Mouse (Mus musculus) hindbrain, embryonic 10.5 days (tissue): ENCODE measurements at regions not wholly inside any gene's neighbourhood (a gene's known extent, or its start where the extent isn't known, plus 50 kb on each side); places are given as distances from the start of the nearest gene placed in this dataset.

Experiments
- DNase-seq: peaks from one replicate; pipeline ENCODE4 v3.0.0-alpha.2; 2017; ENCODE audit warnings: low spot score
- H3K27ac ChIP-seq: fragments of 300-500 bp; sonication (generic); 2 replicates; pipeline ENCODE4 v1.5.1; 2016; ENCODE audit warnings: mild to moderate bottlenecking, moderate library complexity
- H3K27me3 ChIP-seq: fragments of 300-500 bp; sonication (generic); 2 replicates; pipeline ENCODE4 v1.6.1; 2016; ENCODE audit warnings: mild to moderate bottlenecking; ENCODE audit not compliant: poor library complexity, insufficient read depth, severe bottlenecking
- H3K36me3 ChIP-seq: fragments of 300-500 bp; sonication (generic); 2 replicates; pipeline ENCODE4 v1.6.1; 2016; ENCODE audit warnings: mild to moderate bottlenecking, moderate library complexity
- H3K4me1 ChIP-seq: fragments of 300-500 bp; sonication (generic); replicated peaks from 2 replicates; pipeline ENCODE4 v1.6.1; 2016; ENCODE audit warnings: mild to moderate bottlenecking
- H3K4me3 ChIP-seq: fragments of 300-500 bp; sonication (generic); 2 replicates; pipeline ENCODE4 v1.5.1; 2016; ENCODE audit warnings: mild to moderate bottlenecking, moderate library complexity
- H3K9me3 ChIP-seq: fragments of 300-500 bp; sonication (generic); 2 replicates; pipeline ENCODE4 v1.6.1; 2016; ENCODE audit warnings: mild to moderate bottlenecking, moderate library complexity
- WGBS: fragments of 180-500 bp; shearing (Covaris S2); methylation state at CpG from one replicate; pipeline ENCODE4 v1.1.7; 2016; 5-methylcytosine and 5-hydroxymethylcytosine counted together

DNA sequence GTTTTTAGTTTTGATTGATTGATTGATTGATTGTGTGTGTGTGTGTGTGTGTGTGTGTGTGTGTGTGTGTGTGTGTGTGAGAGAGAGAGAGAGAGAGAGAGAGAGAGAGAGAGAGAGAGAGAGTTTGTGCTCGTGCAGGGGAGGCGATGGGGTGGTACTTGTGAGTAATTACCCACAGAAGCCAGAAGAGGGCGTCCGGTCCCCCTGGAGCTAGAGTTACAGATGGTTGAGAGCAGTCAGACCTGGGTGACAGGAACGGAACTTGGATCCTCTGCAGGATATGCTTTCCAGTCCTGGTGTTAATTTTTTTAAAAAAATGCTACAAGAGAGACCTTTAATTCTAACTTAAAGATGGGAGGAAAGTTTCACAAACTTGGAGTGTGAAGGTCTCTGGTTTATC, 151.7 kb downstream of the CK137956 start:
- Histone ChIP-seq H3K9me3 (peaks cover 7% of the 10 kb centered on the region), H3K27ac (no peak overlapping the region), H3K27me3 (no peaks in the 10 kb centered on the region), H3K4me1 (no peaks in the 10 kb centered on the region), H3K4me3 (no peak overlapping the region), H3K36me3 (no peaks in the 10 kb centered on the region)
- DNase-seq, result no peak
- 84% methylated on average over 5 of the region's 5 CpGs for WGBS

DNA sequence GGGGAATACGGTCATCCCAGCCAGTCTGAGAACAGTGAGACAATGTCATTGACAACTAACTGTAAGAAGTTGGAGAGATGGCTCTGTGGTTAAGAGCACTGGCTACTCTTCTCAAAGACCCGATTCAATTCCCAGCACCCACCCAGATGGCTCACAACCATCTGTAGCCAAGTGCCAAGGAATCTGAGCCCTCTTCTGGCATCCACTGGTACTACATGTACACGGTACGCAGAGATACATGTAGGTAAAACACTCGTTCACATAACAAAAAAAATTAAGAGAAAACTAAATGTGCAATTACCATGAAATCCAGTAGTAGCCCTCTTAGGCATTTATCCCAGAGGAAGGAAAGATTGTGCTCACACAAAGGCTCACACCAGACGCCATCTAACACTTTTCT, 156.1 kb downstream of the CK137956 start:
- Histone ChIP-seq H3K4me3 (no peak overlapping the region), H3K27me3 (no peaks in the 10 kb centered on the region), H3K9me3 (peaks cover 12% of the 10 kb centered on the region), H3K36me3 (no peaks in the 10 kb centered on the region), H3K27ac (no peak overlapping the region), H3K4me1 (no peaks in the 10 kb centered on the region)
- no peak for DNase-seq
- WGBS, result 95% methylated on average over 6 of the region's 6 CpGs

DNA sequence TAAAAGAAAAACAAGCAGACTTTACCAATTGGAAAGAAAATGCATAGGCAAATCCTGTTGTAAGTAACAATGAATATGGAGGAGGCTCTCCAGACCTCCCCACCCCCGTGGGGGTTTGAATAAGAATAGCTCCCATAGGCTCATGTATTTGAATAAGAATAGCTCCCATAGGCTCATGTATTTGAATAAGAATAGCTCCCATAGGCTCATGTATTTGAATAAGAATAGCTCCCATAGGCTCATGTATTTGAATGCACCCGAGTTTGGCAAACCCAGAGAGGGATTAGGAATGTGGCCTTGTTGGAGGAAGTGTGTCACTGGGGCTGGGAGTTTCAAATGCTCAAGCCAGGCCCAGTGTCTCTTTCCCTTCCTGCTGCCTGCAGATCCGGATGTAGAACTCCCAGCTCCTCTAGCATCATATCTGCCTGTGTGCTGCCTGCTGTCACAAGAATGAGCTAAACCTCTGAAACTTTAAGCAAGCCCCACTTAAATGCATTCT, 158.7 kb downstream of the CK137956 start:
- peaks cover 12% of the 10 kb centered on the region for H3K9me3 ChIP-seq
- H3K4me1 ChIP-seq, result no peaks in the 10 kb centered on the region
- WGBS, result 70% methylated on average over 3 of the region's 3 CpGs
- no peak overlapping the region for H3K4me3 ChIP-seq
- no peak for DNase-seq
- H3K27ac ChIP-seq, result no peak overlapping the region
- no peaks in the 10 kb centered on the region for H3K36me3 ChIP-seq
- no peaks in the 10 kb centered on the region for H3K27me3 ChIP-seq

DNA sequence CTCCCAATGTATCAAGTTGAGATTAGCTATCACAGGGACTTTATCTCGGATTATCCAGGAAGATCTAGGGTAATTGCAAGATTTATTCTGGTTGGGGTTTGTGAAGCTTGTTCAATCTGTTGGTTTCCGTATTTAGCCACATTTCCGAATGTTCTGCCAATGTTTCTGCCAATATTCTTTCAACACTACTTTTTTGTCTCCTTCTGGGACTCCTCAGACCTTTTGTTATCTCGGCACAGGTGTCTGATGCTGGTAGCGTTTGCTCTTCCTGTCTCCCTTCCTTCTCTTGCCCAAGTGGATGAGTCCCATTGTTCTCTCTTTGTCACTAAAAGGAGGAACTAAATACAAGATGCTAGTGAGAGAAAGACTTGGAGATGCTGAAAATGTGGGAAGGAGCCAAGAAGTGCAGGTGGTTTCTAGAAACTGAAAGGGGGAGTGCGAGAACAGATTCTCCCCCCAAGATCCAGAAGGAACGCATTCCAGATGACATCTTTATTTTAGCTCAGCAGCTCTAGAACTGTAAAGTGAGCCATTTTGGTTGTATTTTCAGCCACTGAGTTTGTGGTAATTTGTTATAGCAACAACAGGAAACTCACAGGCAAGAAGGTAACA, 159.7 kb downstream of the CK137956 start:
- Histone ChIP-seq H3K4me3 (no peak overlapping the region), H3K27ac (no peak overlapping the region), H3K4me1 (no peaks in the 10 kb centered on the region), H3K9me3 (peaks cover 12% of the 10 kb centered on the region), H3K36me3 (no peaks in the 10 kb centered on the region), H3K27me3 (no peaks in the 10 kb centered on the region)
- no peak for DNase-seq
- WGBS, result 90% methylated on average over 7 of the region's 7 CpGs

DNA sequence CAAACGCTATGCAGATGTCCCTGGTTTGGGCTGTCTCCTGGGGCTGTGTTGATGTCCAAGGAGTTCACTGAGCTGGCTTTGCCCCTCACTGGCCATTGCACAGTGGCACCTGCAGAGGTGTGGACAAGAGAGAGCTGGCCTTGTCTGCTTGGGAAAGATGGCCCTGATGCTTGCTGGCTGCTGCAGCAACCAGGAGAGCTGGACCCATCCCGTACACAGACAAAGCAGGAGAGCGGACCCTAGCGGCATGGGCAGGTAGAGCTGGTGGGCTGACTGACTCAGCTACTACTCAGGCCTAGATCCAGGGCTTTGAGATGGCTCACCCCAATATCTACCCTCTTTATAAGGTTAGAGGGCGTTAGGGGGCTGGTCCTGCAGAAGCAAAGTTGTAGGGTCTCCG, 161.7 kb downstream of the CK137956 start:
- no peak overlapping the region for H3K4me3 ChIP-seq
- H3K27me3 ChIP-seq, result no peaks in the 10 kb centered on the region
- no peak for DNase-seq
- WGBS, result 73% methylated on average over 6 of the region's 6 CpGs
- 0 out of 2 replicates have a peak, but pooled peaks cover 5% of the 10 kb centered on the region for H3K9me3 ChIP-seq
- H3K27ac ChIP-seq, result no peak overlapping the region
- H3K4me1 ChIP-seq, result no peaks in the 10 kb centered on the region
- H3K36me3 ChIP-seq, result no peaks in the 10 kb centered on the region

DNA sequence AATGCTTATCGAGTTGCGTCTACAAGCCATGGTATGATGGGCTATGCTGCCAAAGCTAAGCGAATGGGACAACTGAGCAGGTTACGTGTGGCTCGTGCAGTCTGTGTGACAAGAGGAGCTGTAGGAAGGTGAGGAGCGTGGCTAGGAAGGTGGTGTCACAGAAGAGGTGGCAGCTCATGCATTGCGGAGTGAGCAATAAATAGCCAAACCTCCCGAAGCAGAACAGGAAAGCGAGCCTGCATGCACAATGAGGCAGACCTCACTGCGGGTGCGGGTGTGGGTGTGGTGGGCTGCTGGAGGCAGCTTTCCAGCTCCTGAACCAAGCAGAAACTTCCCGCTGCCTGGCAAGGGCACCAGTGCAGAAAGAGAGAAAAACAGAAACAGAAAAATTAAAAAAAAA, 181.5 kb downstream of the CK137956 start:
- no peak for DNase-seq
- 81% methylated on average over 12 of the region's 12 CpGs for WGBS
- Histone ChIP-seq H3K9me3 (no peaks in the 10 kb centered on the region), H3K4me1 (no peaks in the 10 kb centered on the region), H3K36me3 (no peaks in the 10 kb centered on the region), H3K27me3 (no peaks in the 10 kb centered on the region), H3K4me3 (no peak overlapping the region), H3K27ac (no peak overlapping the region)

DNA sequence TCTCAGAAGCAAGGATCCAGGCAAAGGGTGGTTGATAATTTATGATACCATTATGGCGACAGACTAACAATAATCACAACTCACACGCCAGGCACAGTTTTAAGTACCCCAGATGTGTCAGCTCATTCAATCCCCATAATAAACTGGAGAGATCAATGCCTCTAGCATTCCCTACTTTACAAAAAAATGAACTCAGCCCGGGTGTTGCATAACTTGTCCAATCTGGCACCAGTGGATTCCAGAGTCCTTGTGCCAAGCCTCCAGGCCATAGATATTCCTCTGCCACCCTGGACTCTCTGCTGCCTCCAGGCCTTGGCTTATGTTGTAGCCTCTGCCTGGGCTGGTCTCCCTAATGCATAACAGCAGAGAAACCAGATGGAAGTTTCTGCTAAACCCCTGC, 185.0 kb downstream of the CK137956 start:
- no peak for DNase-seq
- H3K4me1 ChIP-seq, result peaks cover 18% of the 10 kb centered on the region
- no peak overlapping the region for H3K4me3 ChIP-seq
- no peaks in the 10 kb centered on the region for H3K36me3 ChIP-seq
- no peak overlapping the region for H3K27ac ChIP-seq
- no peaks in the 10 kb centered on the region for H3K9me3 ChIP-seq
- H3K27me3 ChIP-seq, result no peaks in the 10 kb centered on the region
- WGBS, result 90% methylated on average over 3 of the region's 3 CpGs

DNA sequence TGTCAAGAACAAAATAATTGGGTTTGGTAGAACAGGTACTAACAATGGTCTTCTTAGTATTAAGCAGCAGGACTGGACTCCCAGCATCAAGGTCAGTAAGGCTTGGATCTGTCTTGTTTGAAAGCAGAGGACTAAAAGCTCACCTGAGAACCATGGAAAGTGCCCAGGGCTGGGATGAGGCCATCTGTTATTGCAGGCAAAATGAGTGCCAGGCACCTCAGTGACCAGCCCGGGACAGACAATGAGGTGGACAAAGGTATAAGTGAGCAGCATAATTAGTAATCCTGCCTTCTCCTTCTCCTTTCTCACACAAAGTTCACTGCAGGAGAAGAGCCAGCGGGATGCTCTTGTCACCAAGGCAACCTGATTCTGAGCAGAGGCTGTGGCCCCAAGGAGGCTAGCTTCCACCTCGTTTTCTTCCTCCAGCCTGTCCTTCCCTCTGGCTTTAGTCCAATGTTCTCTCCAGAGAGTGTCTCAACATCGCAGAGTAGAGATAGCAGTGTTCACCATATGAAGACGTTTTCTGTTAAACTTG, 198.7 kb downstream of the CK137956 start:
- no peak for DNase-seq
- Histone ChIP-seq H3K27me3 (no peaks in the 10 kb centered on the region), H3K36me3 (no peaks in the 10 kb centered on the region), H3K4me3 (no peak overlapping the region), H3K9me3 (no peaks in the 10 kb centered on the region), H3K27ac (no peak overlapping the region), H3K4me1 (0 out of 2 replicates have a peak, but pooled peaks cover 4% of the 10 kb centered on the region)
- 48% methylated on average over 5 of the region's 5 CpGs for WGBS

DNA sequence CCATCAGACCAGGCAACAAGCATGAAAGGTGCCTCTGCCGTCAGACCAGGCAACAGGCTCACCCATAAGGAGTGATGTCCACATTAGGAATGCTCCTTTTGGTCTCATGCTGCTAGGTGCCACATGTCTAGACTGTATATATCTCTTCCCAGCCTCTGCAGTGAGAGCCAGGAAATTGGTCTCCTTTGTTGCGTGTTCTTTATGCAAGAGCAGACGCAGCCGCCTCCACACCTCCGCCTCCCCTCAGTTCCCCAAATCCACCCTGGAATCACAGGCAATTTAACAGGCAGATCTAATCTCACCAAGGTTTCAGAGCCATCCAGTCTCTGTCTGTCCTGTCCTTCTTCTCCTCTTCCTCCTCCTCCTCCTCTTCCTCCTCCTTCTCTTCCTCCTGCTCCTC, 207.0 kb downstream of the CK137956 start:
- no peaks in the 10 kb centered on the region for H3K9me3 ChIP-seq
- H3K4me1 ChIP-seq, result no peaks in the 10 kb centered on the region
- WGBS, result 92% methylated on average over 5 of the region's 5 CpGs
- H3K27me3 ChIP-seq, result no peaks in the 10 kb centered on the region
- no peak overlapping the region for H3K27ac ChIP-seq
- H3K4me3 ChIP-seq, result no peak overlapping the region
- DNase-seq, result no peak
- no peaks in the 10 kb centered on the region for H3K36me3 ChIP-seq

DNA sequence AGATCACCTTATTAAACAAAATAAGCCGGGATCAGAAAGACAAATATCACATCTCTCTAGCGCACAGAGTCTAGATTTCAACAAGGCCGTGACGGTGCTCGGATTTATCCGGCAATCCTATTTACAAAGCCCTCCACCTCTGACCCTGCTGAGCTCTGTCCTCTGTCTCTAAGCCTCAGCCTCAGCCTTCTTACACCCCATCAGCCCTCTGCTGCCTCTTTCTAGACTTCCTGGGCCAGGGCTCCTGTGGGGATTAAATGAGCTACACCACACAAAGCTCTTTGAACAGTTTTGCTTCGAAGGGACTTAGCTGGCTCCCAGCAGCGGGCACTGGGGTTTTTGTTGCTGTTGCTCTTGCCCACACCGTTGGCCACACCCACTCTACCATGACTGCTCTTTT, 211.8 kb downstream of the CK137956 start:
- H3K9me3 ChIP-seq, result no peaks in the 10 kb centered on the region
- H3K27ac ChIP-seq, result no peak overlapping the region
- H3K4me1 ChIP-seq, result no peaks in the 10 kb centered on the region
- DNase-seq, result no peak
- no peak overlapping the region for H3K4me3 ChIP-seq
- H3K27me3 ChIP-seq, result no peaks in the 10 kb centered on the region
- WGBS, result 77% methylated on average over 9 of the region's 9 CpGs
- H3K36me3 ChIP-seq, result no peaks in the 10 kb centered on the region

DNA sequence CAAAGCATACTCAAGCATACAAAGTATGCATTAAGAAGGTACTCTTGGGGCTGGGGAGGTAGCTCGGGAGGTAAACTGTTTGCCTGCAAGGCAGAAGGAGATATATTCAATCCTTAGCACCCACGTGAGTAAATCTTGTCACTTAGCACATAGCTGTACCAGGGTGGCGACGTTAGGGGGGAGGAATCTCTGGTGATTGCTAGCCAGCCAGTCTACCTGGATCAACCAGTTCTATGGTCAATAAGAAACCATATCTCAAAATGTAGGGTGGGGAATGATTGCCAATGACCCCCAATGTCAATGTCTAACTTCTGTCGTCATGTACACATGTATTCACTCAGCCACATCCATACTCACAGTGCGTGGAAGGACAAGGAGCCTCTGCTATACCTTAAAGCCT, 214.5 kb downstream of the CK137956 start:
- Histone ChIP-seq H3K9me3 (no peaks in the 10 kb centered on the region), H3K4me3 (no peak overlapping the region), H3K4me1 (no peaks in the 10 kb centered on the region), H3K36me3 (no peaks in the 10 kb centered on the region), H3K27ac (no peak overlapping the region), H3K27me3 (no peaks in the 10 kb centered on the region)
- DNase-seq, result no peak
- WGBS, result 88% methylated on average over 6 of the region's 6 CpGs

DNA sequence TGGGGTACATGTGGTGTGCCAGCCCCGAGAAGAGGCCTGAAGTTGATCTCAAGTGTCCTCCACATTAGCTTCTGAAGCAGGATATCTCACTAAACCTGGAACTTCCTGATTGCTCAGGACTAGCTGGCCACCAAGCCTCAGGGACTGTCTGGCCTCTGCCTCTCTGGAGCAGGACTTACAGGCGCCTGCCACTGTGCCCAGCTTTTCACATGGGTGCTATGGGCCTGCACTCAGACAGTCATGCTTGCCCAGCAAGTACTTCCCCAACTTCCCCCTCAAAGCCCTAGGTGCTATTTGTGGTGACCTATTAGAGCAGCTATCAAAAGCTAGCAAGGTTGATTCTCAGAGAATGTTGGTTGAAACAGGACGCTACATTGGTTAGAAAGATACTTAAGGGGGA, 220.0 kb downstream of the CK137956 start:
- no peaks in the 10 kb centered on the region for H3K27me3 ChIP-seq
- no peaks in the 10 kb centered on the region for H3K36me3 ChIP-seq
- DNase-seq, result no peak
- WGBS, result 82% methylated on average over 3 of the region's 3 CpGs
- H3K27ac ChIP-seq, result no peak overlapping the region
- H3K9me3 ChIP-seq, result no peaks in the 10 kb centered on the region
- no peak overlapping the region for H3K4me3 ChIP-seq
- H3K4me1 ChIP-seq, result no peaks in the 10 kb centered on the region

DNA sequence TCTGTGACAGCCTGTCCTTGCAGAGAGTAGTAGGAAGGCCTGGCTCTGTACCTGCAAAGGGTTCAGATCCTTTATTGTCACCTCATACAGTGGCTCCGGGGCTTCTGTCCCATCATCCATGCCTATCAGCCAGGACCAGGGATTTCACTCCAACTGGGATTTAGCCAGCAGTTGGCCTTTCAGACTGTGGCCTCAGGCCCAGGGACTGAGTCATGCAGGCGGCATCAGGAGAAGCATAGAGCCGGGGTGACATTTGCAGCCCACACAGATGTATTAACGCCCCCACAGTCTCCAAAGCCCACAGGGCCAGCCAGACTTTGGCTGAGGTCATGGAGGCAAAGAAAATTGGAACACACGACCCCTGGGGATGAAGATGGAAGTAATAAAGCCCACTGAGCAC, 222.9 kb downstream of the CK137956 start:
- no peak for DNase-seq
- 81% methylated on average over 5 of the region's 5 CpGs for WGBS
- Histone ChIP-seq H3K27ac (no peak overlapping the region), H3K9me3 (0 out of 2 replicates have a peak, but pooled peaks cover 5% of the 10 kb centered on the region), H3K4me3 (no peak overlapping the region), H3K27me3 (no peaks in the 10 kb centered on the region), H3K4me1 (no peaks in the 10 kb centered on the region), H3K36me3 (no peaks in the 10 kb centered on the region)

DNA sequence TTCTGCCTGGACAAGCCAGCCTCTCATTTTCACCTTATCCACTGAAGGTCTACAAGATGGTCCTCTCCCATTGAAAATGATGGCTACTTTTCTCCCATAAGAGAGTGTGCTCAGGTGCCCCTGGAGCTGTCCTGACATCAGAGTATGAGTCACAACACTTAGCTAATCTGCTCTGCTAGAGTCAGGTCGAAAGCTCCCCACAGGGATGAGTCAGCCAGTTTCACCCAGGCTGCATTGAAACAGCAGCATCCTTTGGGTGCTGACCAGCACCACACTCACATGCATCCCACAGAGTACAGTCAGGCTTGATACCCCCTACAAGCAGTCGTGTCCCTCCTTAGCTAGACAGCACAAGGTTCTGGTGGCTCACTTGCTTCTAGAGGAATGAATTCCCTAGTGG, 234.0 kb downstream of the CK137956 start:
- no peak for DNase-seq
- H3K4me3 ChIP-seq, result no peak overlapping the region
- H3K4me1 ChIP-seq, result 0 out of 2 replicates have a peak, but pooled peaks cover 4% of the 10 kb centered on the region
- 78% methylated on average over 2 of the region's 2 CpGs for WGBS
- H3K9me3 ChIP-seq, result no peaks in the 10 kb centered on the region
- no peak overlapping the region for H3K27ac ChIP-seq
- no peaks in the 10 kb centered on the region for H3K27me3 ChIP-seq
- H3K36me3 ChIP-seq, result no peaks in the 10 kb centered on the region
